Mouse (Mus musculus) lung, postnatal 0 days (tissue): Measurements from ENCODE around the gene Spata20. TPM values are rescaled to one million over a fixed set of nuclear protein-coding genes. Genes with fewer than 3 reads are reported as not detected.

Experiments
- ATAC-seq: fragments of 200-750 bp; cut with Nextera tagmentation; 2 replicates; pipeline ENCODE4 v1.8.0; 2017; ENCODE audit warnings: moderate library complexity
- DNase-seq: peaks from one replicate; pipeline ENCODE4 v3.0.0-alpha.2; 2016; ENCODE audit warnings: low spot score
- H3K27ac ChIP-seq: fragments of 300-500 bp; sonication (generic); 2 replicates; pipeline ENCODE4 v1.5.1; 2014; ENCODE audit warnings: antibody characterized with exemption, mild to moderate bottlenecking, low read length, mixed read lengths
- H3K27me3 ChIP-seq: fragments of 300-500 bp; sonication (generic); replicated peaks from 2 replicates; pipeline ENCODE4 v1.6.1; 2014; ENCODE audit warnings: low read length, mixed read lengths; ENCODE audit not compliant: insufficient read depth
- H3K36me3 ChIP-seq: fragments of 300-500 bp; sonication (generic); 2 replicates; pipeline ENCODE4 v1.6.1; 2014; ENCODE audit warnings: low read length, mixed read lengths; ENCODE audit not compliant: insufficient read depth
- H3K4me1 ChIP-seq: fragments of 300-500 bp; sonication (generic); 2 replicates; pipeline ENCODE4 v1.6.1; 2014; ENCODE audit warnings: antibody characterized with exemption, low read depth, low read length, mixed read lengths; ENCODE audit not compliant: insufficient read depth
- H3K4me2 ChIP-seq: fragments of 300-500 bp; sonication (generic); replicated peaks from 2 replicates; pipeline ENCODE4 v1.6.1; 2014; ENCODE audit warnings: low read depth, mild to moderate bottlenecking, low read length, moderate library complexity, mixed read lengths
- H3K4me3 ChIP-seq: fragments of 300-500 bp; sonication (generic); 2 replicates; pipeline ENCODE4 v1.5.1; 2014; ENCODE audit warnings: low read depth, low read length
- H3K9ac ChIP-seq: fragments of 300-500 bp; sonication (generic); replicated peaks from 2 replicates; pipeline ENCODE4 v1.6.1; 2014; ENCODE audit warnings: low read depth, mild to moderate bottlenecking
- H3K9me3 ChIP-seq: fragments of 300-500 bp; sonication (generic); 2 replicates; pipeline ENCODE4 v1.6.1; 2016; ENCODE audit warnings: low read length, mixed read lengths
- CTCF ChIP-seq: IDR thresholded peaks from 2 replicates; pipeline ENCODE4 v1.5.1; 2016; ENCODE audit warnings: antibody characterized with exemption, mild to moderate bottlenecking
- EP300 ChIP-seq: IDR thresholded peaks from 2 replicates; pipeline ENCODE4 v1.6.1; 2016; ENCODE audit warnings: antibody characterized with exemption, mild to moderate bottlenecking, control low read depth
- WGBS: fragments of 180-500 bp; shearing (Covaris S2); extraction: QIAGEN DNeasy Blood & Tissue Kit; methylation state at CpG from one replicate; pipeline ENCODE4 v1.1.7; 2014; 5-methylcytosine and 5-hydroxymethylcytosine counted together
- polyA plus RNA-seq: library from polyadenylated mRNA; unstranded; fragments of >200 nt; fragmentation: Nextera tagmentation; extraction: Ambion mirVana; gene quantifications from 2 replicates; pipeline ENCODE4 v1.2.1, GENCODE M21; 2015

The Spata20 gene
- polyA plus RNA-seq, 1 experiment from 2014 or later: 0.14 TPM

GRCm38 (mm10) chr11:94457001-94457400, 29.0 kb downstream of the Spata20 start:
- Histone ChIP-seq H3K36me3 (no peaks in the 10 kb centered on the region), H3K4me3 (no peak overlapping the region), H3K4me1 (no peaks in the 10 kb centered on the region), H3K9me3 (no peaks in the 10 kb centered on the region), H3K4me2 (no peak overlapping the region), H3K27me3 (no peaks in the 10 kb centered on the region), H3K27ac (no peak overlapping the region), H3K9ac (no peak overlapping the region)
- WGBS: 76% methylated on average over 15 of the region's 15 CpGs
- ATAC-seq: no peak
- no peak for DNase-seq
- TF ChIP-seq CTCF: no peak
- TF ChIP-seq EP300: no peak

- Histone ChIP-seq H3K27ac (no peak overlapping the region), H3K36me3 (no peaks in the 10 kb centered on the region)
- DNase-seq: no peak
Measured at GRCm38 (mm10) chr11:94456347-94456746, 29.6 kb downstream of the Spata20 start.

GRCm38 (mm10) chr11:94455161-94455820, 30.7 kb downstream of the Spata20 start:
- DNase-seq (no peak), ATAC-seq (no peak)
- Histone ChIP-seq H3K4me3 (no peak overlapping the region), H3K9ac (no peak overlapping the region), H3K36me3 (no peaks in the 10 kb centered on the region), H3K9me3 (no peaks in the 10 kb centered on the region), H3K27me3 (no peaks in the 10 kb centered on the region), H3K4me2 (no peak overlapping the region), H3K27ac (no peak overlapping the region), H3K4me1 (peaks cover 7% of the 10 kb centered on the region)
- TF ChIP-seq EP300 (no peak), CTCF (no peak)
- 74% methylated on average over 10 of the region's 10 CpGs for WGBS

More at GRCm38 (mm10) chr11:94456347-94456746, 29.6 kb downstream of the Spata20 start:
- Histone ChIP-seq H3K4me2 (no peak overlapping the region), H3K4me1 (no peaks in the 10 kb centered on the region), H3K27me3 (no peaks in the 10 kb centered on the region), H3K9me3 (no peaks in the 10 kb centered on the region), H3K9ac (no peak overlapping the region), H3K4me3 (no peak overlapping the region)
- TF ChIP-seq CTCF (no peak), EP300 (no peak)
- ATAC-seq: 0 out of 2 replicates have a peak, but pooled peaks have one; percentile 25
- 55% methylated on average over 3 of the region's 3 CpGs for WGBS

GRCm38 (mm10) chr11:94454756-94455155, 31.2 kb downstream of the Spata20 start:
- DNase-seq (no peak), ATAC-seq (no peak)
- H3K36me3 ChIP-seq: no peaks in the 10 kb centered on the region
- 74% methylated on average over 5 of the region's 5 CpGs for WGBS
- peaks cover 7% of the 10 kb centered on the region for H3K4me1 ChIP-seq
- no peak overlapping the region for H3K4me2 ChIP-seq
- no peak overlapping the region for H3K4me3 ChIP-seq
- no peak overlapping the region for H3K27ac ChIP-seq
- no peak overlapping the region for H3K9ac ChIP-seq
- TF ChIP-seq CTCF (no peak), EP300 (no peak)
- H3K27me3 ChIP-seq: no peaks in the 10 kb centered on the region
- H3K9me3 ChIP-seq: no peaks in the 10 kb centered on the region

- peaks cover 7% of the 10 kb centered on the region for H3K4me1 ChIP-seq
- DNase-seq (peak; percentile 28), ATAC-seq (peak; percentile 54)
- no peak overlapping the region for H3K4me2 ChIP-seq
- H3K9ac ChIP-seq: no peak overlapping the region
- no peaks in the 10 kb centered on the region for H3K36me3 ChIP-seq
- H3K4me3 ChIP-seq: no peak overlapping the region
- no peak overlapping the region for H3K27ac ChIP-seq
- no peaks in the 10 kb centered on the region for H3K27me3 ChIP-seq
- TF ChIP-seq EP300 (no peak), CTCF (no peak)
- 31% methylated on average over 12 of the region's 12 CpGs for WGBS
- no peaks in the 10 kb centered on the region for H3K9me3 ChIP-seq
Measured at GRCm38 (mm10) chr11:94451091-94451773, 34.7 kb downstream of the Spata20 start.

- H3K4me3 ChIP-seq: no peak overlapping the region
- H3K27ac ChIP-seq: no peak overlapping the region
- H3K9ac ChIP-seq: no peak overlapping the region
- no peaks in the 10 kb centered on the region for H3K36me3 ChIP-seq
- DNase-seq (peak; percentile 24), ATAC-seq (peak; percentile 21; the same call in 1 of the 2 replicates)
- no peak overlapping the region for H3K4me2 ChIP-seq
- H3K9me3 ChIP-seq: no peaks in the 10 kb centered on the region
- 36% methylated on average over 5 of the region's 5 CpGs for WGBS
- TF ChIP-seq CTCF (no peak), EP300 (no peak)
- no peaks in the 10 kb centered on the region for H3K27me3 ChIP-seq
- peaks cover 7% of the 10 kb centered on the region for H3K4me1 ChIP-seq
Measured at GRCm38 (mm10) chr11:94449886-94450285, 36.1 kb downstream of the Spata20 start.
